Mouse (Mus musculus): ENCODE data around the gene Rnf149.
A peak's percentile ranks its signal among the peaks of the same experiment; 100 is the strongest.

Gene Rnf149

GRCm38 (mm10) chr1:39530258-39530943 is 46.8 kb downstream of the Rnf149 start:
- peak; percentile 92 for DNase-seq (ENCODE audit: low read depth, low spot score)

- peak; percentile 92 for DNase-seq (ENCODE audit: low read depth, low spot score)
These were observed 48.9 kb downstream of the Rnf149 start for GRCm38 (mm10) chr1:39528319-39528718.

GRCm38 (mm10) chr1:39527432-39527831 is 49.8 kb downstream of the Rnf149 start:
- DNase-seq (ENCODE audit: low read depth, low spot score), result peak; percentile 97

- DNase-seq (ENCODE audit: low read depth, low spot score), result peak; percentile 58
These were observed 50.6 kb downstream of the Rnf149 start for GRCm38 (mm10) chr1:39526371-39527167.

- no peak for DNase-seq (ENCODE audit: low read depth, low spot score)
These were observed 51.4 kb downstream of the Rnf149 start for GRCm38 (mm10) chr1:39525763-39526162.

GRCm38 (mm10) chr1:39522519-39522918 is 54.7 kb downstream of the Rnf149 start:
- DNase-seq (ENCODE audit: low read depth, low spot score), result peak; percentile 73

- DNase-seq (ENCODE audit: low read depth, low spot score), result peak; percentile 49
These were observed 55.9 kb downstream of the Rnf149 start for GRCm38 (mm10) chr1:39521326-39521725.

- DNase-seq (ENCODE audit: low read depth, low spot score), result no peak
These were observed 61.8 kb downstream of the Rnf149 start for GRCm38 (mm10) chr1:39515303-39515991.

- no peak for DNase-seq (ENCODE audit: low read depth, low spot score)
These were observed 65.0 kb downstream of the Rnf149 start for GRCm38 (mm10) chr1:39512183-39512582.

GRCm38 (mm10) chr1:39511775-39512174 is 65.4 kb downstream of the Rnf149 start:
- DNase-seq (ENCODE audit: low read depth, low spot score), result no peak

- DNase-seq (ENCODE audit: low read depth, low spot score), result peak; percentile 52
These were observed 71.6 kb downstream of the Rnf149 start for GRCm38 (mm10) chr1:39505600-39505999.

- peak; percentile 67 for DNase-seq (ENCODE audit: low read depth, low spot score)
These were observed 72.9 kb downstream of the Rnf149 start for GRCm38 (mm10) chr1:39504261-39504660.

- no peak for DNase-seq (ENCODE audit: low read depth, low spot score)
These were observed 74.2 kb downstream of the Rnf149 start for GRCm38 (mm10) chr1:39502817-39503633.
